ENCODE assay signal across 9 mouse cellular contexts in genomic region chr1:25828071-25828755, GRCm38 (mm10). TPM values are rescaled to one million over a fixed set of nuclear protein-coding genes. Genes with fewer than 3 reads are reported as not detected.
DNase-seq lines count a peak whose midpoint lies in the region; ATAC-seq and TF ChIP-seq lines count a peak whose summit lies in the region.
"Had no signal": no experiment of that assay in that cellular context is flagged by ENCODE, and none has a peak within 500 bp of the region (broad histone marks: within the 10 kb centered on the region; RNA-seq: fewer than 3 reads in every experiment).

No protein-coding gene starts in this region.

- DNase-seq in brain, embryonic 14.5 days (ENCODE audit: low read depth): peak; percentile 43
- DNase-seq in cerebellum, adult 9-11 months: peak; percentile 47
- no peak for DNase-seq in hindbrain, embryonic 11.5 days (ENCODE audit: low spot score)
- DNase-seq in midbrain, postnatal 0 days (ENCODE audit: low spot score): peak; percentile 51
- DNase-seq in B cell, adult 2 months: no peak
- DNase-seq in spleen, postnatal 4 days (ENCODE audit: low spot score in 2 of 2): no peak
- no peak for DNase-seq in urinary bladder, postnatal 10 days (ENCODE audit: low spot score)

- H3K4me2 ChIP-seq in hindbrain, embryonic 11.5 days (replicated peaks; ENCODE audit: low read depth, low read length): peak overlapping the region; percentile 79
- H3K4me2 ChIP-seq in midbrain, postnatal 0 days (ENCODE audit: low read depth, low read length, poor library complexity, severe bottlenecking): peak overlapping the region; percentile 54

- TF ChIP-seq CTCF in brain, embryonic 14.5 days (IDR thresholded peaks at IDR 0.05; ENCODE audit: borderline replicate concordance, extremely low read depth, insufficient read depth, insufficient read length): no peak
- no peak for TF ChIP-seq CTCF in midbrain, postnatal 0 days (IDR thresholded peaks at IDR 0.05)

- H3K27ac ChIP-seq in hindbrain, embryonic 11.5 days (ENCODE audit: low read depth, low read length): no peak overlapping the region
- H3K27ac ChIP-seq in midbrain, postnatal 0 days (ENCODE audit: low read depth, low read length): no peak overlapping the region; the same call in 1 of the 2 replicates
- H3K27ac ChIP-seq: limb, embryonic 15.5 days had no signal

- 0 out of 2 replicates have a peak overlapping the region, but pooled peaks have one; percentile 27 for H3K9ac ChIP-seq in hindbrain, embryonic 11.5 days (ENCODE audit: low read depth, low read length)
- peak overlapping the region; percentile 79 for H3K9ac ChIP-seq in midbrain, postnatal 0 days (replicated peaks; ENCODE audit: low read length, poor library complexity, severe bottlenecking)
- H3K9ac ChIP-seq: limb, embryonic 15.5 days had no signal

- WGBS in hindbrain, embryonic 11.5 days: 65% methylated on average over 9 of the region's 9 CpGs
- WGBS in midbrain, postnatal 0 days: 17% methylated on average over 9 of the region's 9 CpGs

- H3K4me1 ChIP-seq in hindbrain, embryonic 11.5 days (replicated peaks; ENCODE audit: control insufficient read depth, insufficient read depth, low read length): 0 out of 2 replicates have a peak, but pooled peaks cover 2% of the 10 kb centered on the region
- H3K4me1 ChIP-seq in midbrain, postnatal 0 days (ENCODE audit: insufficient read depth, low read length): 0 out of 2 replicates have a peak, but pooled peaks cover 7% of the 10 kb centered on the region

- H3K27me3 ChIP-seq in hindbrain, embryonic 11.5 days (ENCODE audit: control insufficient read depth, insufficient read depth, low read length): no peaks in the 10 kb centered on the region
- H3K27me3 ChIP-seq in midbrain, postnatal 0 days (ENCODE audit: insufficient read depth, low read length): no peaks in the 10 kb centered on the region

- peak overlapping the region; percentile 47 for H3K4me3 ChIP-seq in hindbrain, embryonic 11.5 days (ENCODE audit: low read depth, low read length)
- H3K4me3 ChIP-seq in midbrain, postnatal 0 days (ENCODE audit: low read depth, low read length): peak overlapping the region; percentile 67

- H3K36me3 ChIP-seq in hindbrain, embryonic 11.5 days (ENCODE audit: control insufficient read depth, insufficient read depth, low read length): no peaks in the 10 kb centered on the region
- no peaks in the 10 kb centered on the region for H3K36me3 ChIP-seq in midbrain, postnatal 0 days (ENCODE audit: insufficient read depth, low read length)
- H3K36me3 ChIP-seq: limb, embryonic 15.5 days had no signal

- TF ChIP-seq POLR2A in brain, embryonic 14.5 days (IDR thresholded peaks at IDR 0.05; ENCODE audit: borderline replicate concordance, extremely low read depth, insufficient read depth, insufficient read length, poor library complexity, severe bottlenecking): no peak

- no peaks in the 10 kb centered on the region for H3K9me3 ChIP-seq in hindbrain, embryonic 11.5 days (ENCODE audit: control insufficient read depth, low read length)
- H3K9me3 ChIP-seq in midbrain, postnatal 0 days (ENCODE audit: low read length): no peaks in the 10 kb centered on the region
- H3K9me3 ChIP-seq: limb, embryonic 15.5 days had no signal

- ATAC-seq in hindbrain, embryonic 11.5 days (ENCODE audit: low FRiP score): no peak
- ATAC-seq in midbrain, postnatal 0 days (ENCODE audit: low FRiP score): no peak

RNA-seq across cellular contexts. Expression of gene Adgrb3, which starts 1.3 kb away (rescaled TPM):
- polyA plus RNA-seq in brain, embryonic 14.5 days (2012; rRNA removed): 35.7 and 47.2 TPM in 2 replicates
- 12.7 and 14.8 TPM in 2 replicates for polyA plus RNA-seq in hindbrain, embryonic 11.5 days (2014; fragmentation: Nextera tagmentation; extraction: Ambion mirVana)
- total RNA-seq in midbrain, postnatal 0 days (2014; rRNA removed): 90.7 and 110 TPM in 2 replicates
- 54.6 and 55.8 TPM in 2 replicates for polyA plus RNA-seq in midbrain, postnatal 0 days (2015; fragmentation: Nextera tagmentation; extraction: Ambion mirVana)
- total RNA-seq: hematopoietic stem cell, adult 5-6 weeks had no signal

Comparison
In these comparisons a context has a peak if more than half of its experiments do, and no peak if none do; other contexts are left out.
1. DNase-seq: peak in brain, embryonic 14.5 days (single experiment), cerebellum, adult 9-11 months (single experiment) and midbrain, postnatal 0 days (single experiment); none in hindbrain, embryonic 11.5 days (single experiment), B cell, adult 2 months (0 of 2), spleen, postnatal 4 days (0 of 2) and urinary bladder, postnatal 10 days (single experiment).